Mouse (Mus musculus) embryo, embryonic 11 days (tissue): ENCODE results near the gene Etv3.
"Not testable (repeated sequence)": the region's sequence is repeated elsewhere in the genome, so short reads cannot be mapped to it uniquely, and the experiment has no call there.

ENCODE experiments used
- DNase-seq: peaks from one replicate; pipeline ENCODE4 v3.0.0-alpha.2; 2015

The Etv3 gene

DNA sequence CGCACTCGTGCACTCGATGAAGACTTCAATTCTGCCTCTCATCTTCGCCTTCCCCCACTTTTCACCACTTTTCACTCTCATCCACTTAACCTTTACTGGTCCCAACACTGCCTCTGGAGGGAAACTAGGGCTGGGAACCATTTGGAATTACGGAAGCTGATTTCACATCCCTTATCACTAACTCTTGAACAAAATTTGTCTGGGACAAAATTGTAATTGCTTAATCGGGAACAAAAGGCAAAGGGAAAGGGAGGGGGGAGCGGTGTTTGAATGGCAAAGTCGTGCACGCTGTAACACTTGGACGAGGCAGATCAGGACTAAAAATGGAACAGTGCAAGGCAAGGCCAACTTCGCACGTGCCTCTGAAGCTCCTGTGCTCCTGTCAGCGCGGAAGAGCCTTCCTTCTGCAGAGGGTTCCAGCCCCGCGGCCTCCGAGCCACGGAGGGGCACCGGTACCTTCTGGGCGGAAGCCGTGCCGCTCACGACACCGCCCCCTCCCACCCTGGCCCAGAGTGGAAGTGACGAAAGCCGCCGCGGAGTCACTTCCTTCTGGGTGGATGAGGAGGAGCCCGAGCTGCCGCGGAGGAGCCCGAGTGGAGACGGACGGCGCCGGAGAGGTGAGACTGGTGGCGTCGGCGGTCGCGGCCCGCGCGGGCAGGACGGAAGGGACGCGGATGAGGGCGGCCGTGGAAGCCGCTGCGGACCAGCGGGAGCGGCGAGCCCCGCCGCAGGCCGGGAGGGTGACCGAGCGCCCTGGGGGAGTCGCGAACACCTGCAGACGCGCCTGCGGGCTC lies at the start of gene Etv3:
Etv3 (plus strand) TSS at position 365 of the 794 bp plus-strand sequence.
- peak; percentile 93 for DNase-seq

DNA sequence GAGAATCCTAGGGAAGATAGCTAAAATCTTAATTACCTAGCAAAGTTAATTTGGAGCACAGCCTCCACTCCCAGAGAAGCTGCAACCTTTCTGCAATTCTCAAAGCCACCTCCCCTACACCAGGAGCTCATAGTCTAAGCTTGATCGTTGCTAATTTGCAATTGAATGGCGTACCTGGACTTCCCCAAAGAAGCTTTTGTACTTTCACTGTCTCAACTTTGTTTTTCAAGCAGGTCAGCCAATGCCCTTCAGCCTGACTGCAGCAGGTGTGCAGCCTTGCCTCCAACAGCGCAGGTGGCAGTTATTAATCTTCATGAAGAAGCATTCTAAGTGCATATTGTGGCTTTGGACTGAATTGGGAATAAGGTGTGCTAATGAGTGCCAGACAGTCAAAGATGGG lies 47.3 kb upstream of the Etv3 start:
- not testable (repeated sequence) for DNase-seq

DNA sequence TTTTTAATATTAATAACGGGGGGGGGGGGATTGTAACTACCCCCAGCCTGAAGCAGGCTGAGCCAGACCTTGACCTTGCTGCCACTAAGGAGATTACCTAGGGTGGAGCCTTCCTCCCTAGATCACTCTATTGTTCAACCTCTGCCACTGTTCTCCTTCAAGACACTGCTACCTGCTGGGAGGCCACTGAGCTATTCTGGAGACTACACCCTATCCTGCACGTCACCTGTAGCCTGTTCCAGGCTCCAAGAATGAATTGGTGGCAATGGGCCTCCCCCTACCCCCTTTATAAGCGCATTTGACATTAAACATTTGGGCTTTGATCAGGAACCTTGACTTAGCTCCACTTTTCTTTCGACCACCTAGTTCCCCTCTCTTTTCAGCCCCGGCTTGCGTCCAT lies 46.6 kb upstream of the Etv3 start:
- DNase-seq, result not testable (repeated sequence)

GRCm38 (mm10) chr3:87479230-87479629 lies 46.0 kb upstream of the Etv3 start:
- not testable (repeated sequence) for DNase-seq

DNA sequence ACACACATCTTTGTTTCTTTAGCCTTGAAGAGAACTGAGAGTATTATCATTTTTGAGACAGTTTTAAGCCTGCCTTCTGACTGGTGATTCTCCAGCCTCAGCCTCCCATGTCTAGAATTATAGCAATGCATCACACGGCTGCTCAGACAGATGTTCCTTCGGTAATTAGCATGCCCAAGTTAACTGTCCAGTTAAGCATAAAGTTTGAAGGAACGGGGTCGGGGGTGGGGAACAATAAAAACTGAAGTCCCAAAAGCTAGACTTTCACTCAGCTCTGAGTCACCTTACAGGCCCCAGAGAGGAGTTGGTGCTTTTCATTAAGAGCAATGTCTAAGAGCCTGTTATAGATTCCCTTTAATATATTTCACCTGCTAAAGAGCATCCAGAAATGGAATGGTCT lies 37.8 kb upstream of the Etv3 start:
- DNase-seq, result no peak

GRCm38 (mm10) chr3:87487911-87488310 lies 37.3 kb upstream of the Etv3 start:
- no peak for DNase-seq

DNA sequence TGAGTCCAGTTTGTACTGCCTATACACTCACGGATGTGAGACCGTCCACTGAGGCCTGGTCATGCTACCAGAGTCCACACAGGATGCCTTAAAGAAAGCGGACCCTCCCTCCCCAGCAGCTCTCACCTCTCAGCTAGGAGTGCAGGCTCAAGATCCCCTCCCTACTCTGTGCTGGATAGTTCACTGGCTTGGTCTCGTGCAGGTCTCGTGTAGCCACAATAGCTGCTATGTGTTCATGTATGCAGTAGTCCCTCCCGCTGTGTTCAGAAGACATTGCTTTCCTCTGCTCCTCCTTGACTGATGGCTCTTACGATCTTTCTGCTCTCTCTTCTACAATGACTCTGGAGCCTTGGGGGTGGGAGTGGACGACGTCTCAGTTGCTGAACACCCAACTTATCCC lies 26.9 kb upstream of the Etv3 start:
- DNase-seq, result no peak

DNA sequence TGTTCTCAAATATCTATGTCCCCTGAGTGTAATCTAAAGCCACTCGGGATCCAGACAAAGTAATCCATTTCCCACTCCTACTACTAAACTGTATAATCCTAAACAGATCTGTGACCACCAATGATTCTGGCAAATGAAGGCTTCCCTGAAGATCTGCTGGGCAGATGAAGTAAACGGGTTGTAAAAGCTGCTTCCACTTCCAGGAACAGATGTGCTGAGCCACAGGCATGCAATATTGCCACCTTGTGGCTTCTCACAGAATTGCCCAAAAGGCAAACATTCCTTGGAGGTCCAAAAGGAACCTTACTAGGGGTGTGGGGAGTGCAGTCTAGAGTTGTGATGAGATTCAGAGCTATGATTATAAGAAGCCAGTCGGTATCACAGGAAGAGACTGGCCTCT lies 26.1 kb upstream of the Etv3 start:
- peak; percentile 83 for DNase-seq

- no peak for DNase-seq
Observed at GRCm38 (mm10) chr3:87500088-87501055, 24.8 kb upstream of the Etv3 start.

- no peak for DNase-seq
Observed at GRCm38 (mm10) chr3:87501151-87501550, 24.1 kb upstream of the Etv3 start.

GRCm38 (mm10) chr3:87502771-87503170 lies 22.4 kb upstream of the Etv3 start:
- DNase-seq, result no peak

- DNase-seq, result peak; percentile 70
Observed at GRCm38 (mm10) chr3:87504330-87504729, 20.9 kb upstream of the Etv3 start.

DNA sequence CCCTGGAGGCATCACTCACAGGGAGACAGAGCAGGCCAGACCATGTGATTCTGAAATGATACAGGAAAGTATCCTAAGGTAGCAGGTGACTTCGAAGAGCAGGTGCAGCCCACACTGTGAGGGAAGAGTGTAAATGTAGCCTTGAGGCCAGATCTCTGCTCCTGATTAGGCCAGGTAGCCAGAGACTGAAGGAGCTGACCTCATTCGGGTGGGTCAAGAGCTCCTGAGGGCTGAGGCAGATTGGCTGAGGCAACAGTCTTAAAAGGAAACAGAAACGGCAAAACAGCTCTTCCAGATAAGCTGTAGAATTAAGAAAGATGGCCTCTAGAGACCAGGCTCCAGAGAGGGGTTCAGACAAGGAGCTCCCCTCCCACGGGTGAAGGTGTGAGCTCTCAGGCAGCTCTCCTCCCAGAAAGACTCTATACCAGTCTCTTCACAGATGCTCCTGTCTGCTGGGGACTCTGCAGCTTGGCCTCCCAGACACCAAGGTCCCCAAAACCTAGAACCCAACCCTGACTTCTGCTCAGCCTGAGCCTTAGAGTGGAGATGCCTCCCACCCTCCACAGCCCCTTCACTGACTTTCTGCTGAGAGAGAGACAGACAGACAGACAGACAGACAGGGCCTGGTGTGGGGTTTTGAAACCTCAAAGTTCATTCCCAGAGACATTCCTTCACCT lies 20.3 kb upstream of the Etv3 start:
- no peak for DNase-seq

- DNase-seq, result no peak
Observed at GRCm38 (mm10) chr3:87506456-87507416, 18.5 kb upstream of the Etv3 start.

DNA sequence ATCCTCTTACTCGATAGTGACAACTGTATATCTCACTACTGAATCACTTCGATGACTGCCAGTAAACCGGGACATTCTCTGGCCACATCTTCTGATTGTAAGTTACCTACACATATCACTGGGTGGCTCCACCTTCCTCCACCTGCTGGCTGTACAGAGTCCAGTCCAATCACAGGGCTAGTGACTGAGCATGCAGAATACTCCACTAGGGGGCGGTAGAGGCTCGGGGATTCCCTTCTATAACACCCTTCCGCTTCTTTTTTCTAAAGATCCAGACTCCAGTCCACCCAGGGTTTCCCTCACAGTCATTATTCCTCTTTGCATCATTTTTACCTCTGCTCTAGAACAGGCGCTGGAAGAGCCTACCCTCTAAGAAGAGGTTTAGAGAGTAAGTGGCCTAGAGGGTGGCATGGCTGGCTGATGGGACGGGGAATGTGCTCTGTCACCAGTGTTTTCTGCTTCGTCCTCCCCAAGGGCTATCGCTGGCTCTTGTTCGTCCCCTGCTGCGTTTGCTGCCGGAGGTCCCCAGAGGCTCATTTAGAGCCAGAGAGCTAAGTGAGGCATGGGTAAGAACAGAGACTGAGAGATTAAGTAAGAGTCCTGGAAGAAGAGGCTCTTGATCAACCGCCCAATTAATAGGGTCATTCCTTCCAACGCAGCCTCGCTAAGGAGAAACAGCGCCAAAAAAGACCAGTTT lies 16.9 kb upstream of the Etv3 start:
- DNase-seq, result peak; percentile 89

- DNase-seq, result no peak
Observed at GRCm38 (mm10) chr3:87509061-87509460, 16.1 kb upstream of the Etv3 start.

GRCm38 (mm10) chr3:87510832-87511231 lies 14.4 kb upstream of the Etv3 start:
- DNase-seq, result no peak

DNA sequence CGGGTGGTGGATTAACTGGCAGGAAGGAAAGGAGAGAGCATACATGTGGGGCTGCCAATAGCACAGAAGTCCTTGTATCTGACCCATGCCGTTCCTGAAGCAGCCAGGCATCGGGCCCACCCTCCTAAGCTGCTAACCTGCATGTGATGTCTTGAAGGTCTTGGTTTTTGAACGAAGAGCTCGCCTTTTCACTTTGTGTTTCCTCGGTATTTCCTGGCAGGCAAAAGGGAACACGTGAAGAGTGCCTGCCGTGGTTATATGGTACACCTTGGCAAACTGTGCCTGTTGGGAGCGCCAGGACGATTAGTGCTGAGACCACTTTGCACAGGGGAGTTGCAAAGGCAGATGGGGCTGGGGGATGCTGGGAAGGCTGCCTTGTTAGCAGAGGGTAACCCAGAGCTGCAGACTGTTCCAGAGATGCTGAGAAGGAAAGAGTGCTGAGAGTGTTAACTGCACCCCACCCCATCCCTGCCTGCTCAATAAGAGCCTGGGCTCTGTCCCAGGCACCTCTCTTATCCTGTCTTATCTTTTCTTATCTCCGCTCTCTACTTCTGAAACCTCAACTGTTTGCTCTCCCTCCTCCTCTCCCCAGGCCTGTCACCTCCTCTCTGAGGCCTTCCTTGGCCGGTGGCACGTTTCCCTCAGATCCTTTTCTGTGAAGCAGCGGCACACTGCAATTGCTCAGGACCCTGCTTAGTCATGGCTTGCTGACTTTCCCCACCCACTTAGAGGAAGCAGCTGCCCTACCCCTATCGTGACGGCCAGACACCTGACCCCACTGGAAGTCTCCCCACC lies 13.0 kb upstream of the Etv3 start:
- no peak for DNase-seq

- DNase-seq, result no peak
Observed at GRCm38 (mm10) chr3:87515567-87516081, 9.6 kb upstream of the Etv3 start.

DNA sequence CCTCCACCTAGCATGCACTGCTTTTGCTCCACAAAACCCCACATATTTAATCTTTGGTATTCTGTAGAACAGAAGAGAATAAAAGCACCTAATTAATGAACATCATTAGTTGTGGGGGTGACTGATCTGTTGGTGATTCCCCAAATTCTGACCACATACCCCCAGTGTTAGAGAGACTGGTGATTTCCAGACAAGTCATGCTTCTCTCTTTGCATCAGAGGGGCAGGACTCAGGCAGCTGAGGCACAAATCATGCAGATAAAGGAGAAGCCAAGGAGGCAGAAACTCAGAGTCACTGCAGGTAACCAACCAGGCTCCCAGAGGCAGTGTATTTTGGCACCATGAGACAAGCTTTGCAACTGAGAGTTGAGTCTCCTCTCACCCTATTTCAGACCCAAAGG lies 6.8 kb upstream of the Etv3 start:
- no peak for DNase-seq
